Mouse (Mus musculus): ENCODE results near the gene Adgra3. TPM values are rescaled to one million over a fixed set of nuclear protein-coding genes. Genes with fewer than 3 reads are reported as not detected.

The Adgra3 gene
- total and polyA plus RNA-seq, 3 experiments, result not detected

DNA sequence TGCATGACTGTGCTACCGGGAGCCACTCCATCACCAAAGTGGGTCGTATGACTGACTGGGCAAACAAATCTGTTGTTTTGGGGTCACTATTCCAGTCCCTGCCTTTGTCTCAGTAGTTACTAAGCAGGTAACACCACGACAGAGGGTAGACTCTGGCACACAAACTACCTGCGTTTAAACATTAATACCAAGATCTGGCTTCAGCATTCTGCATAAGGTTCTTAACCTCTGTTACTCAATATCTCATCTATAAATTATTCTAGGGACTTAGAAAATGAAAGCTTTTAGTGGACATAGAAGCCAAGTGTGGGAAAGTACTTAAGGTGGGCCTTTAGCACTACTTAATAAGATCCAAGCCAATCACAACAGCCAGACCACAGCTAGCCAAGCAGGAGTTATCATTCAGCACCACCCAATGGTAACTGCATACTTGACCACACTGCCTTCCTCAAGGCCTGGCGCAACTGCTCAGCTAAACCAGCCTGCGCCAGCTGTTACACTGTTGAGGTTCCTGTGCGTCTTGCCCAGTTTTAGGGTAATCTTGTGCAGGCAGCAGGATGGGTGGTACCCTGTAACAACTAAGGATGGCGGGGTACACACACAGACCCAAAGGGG lies 23.8 kb downstream of the Adgra3 start:
- no peak overlapping the region for H3K9ac ChIP-seq (ENCODE audit: insufficient read depth, low read depth)
- TF ChIP-seq USF2 (conservative IDR thresholded peaks at IDR 0.05; ENCODE audit: low read depth, low read length), result no peak
- TF ChIP-seq E2F4 (IDR thresholded peaks at IDR 0.05; ENCODE audit: insufficient replicate concordance, low read depth, low read length), result no peak
- no peak for TF ChIP-seq UBTF (IDR thresholded peaks at IDR 0.05; ENCODE audit: low read depth, low read length)
- TF ChIP-seq PAX5 (IDR thresholded peaks at IDR 0.05; ENCODE audit: low read length), result no peak
- no peak for TF ChIP-seq ZKSCAN1 (IDR thresholded peaks at IDR 0.05; ENCODE audit: borderline replicate concordance, low read depth, low read length)
- H3K79me2 ChIP-seq (replicated peaks; ENCODE audit: control insufficient read depth, extremely low read depth, insufficient read depth, poor library complexity, severe bottlenecking), result no peaks in the 10 kb centered on the region
- no peak overlapping the region for H3K4me3 ChIP-seq (replicated peaks in 1 of 3; ENCODE audit: low read depth in 2 of 3, low read length in 2 of 3, poor library complexity in 1 of 3)
- H3K4me2 ChIP-seq (ENCODE audit: insufficient read depth, low read depth, poor library complexity, severe bottlenecking), result no peak overlapping the region
- dilution Hi-C loops (cut with MboI; ENCODE audit: extremely low pct_ligation_motif_present, extremely low pct_unique_long_range_greater_than_20kb, low sequenced_read_pairs) (no loop called here), in situ Hi-C loops (cut with MboI; ENCODE audit: low pct_ligation_motif_present, low pct_unique_long_range_greater_than_20kb, low sequenced_read_pairs) (no loop called here)
- H3K36me3 ChIP-seq (replicated peaks in 1 of 2; ENCODE audit: control insufficient read depth in 1 of 2, insufficient read depth in 1 of 2, low read length in 1 of 2), result no peaks in the 10 kb centered on the region
- no peaks in the 10 kb centered on the region for H3K27me3 ChIP-seq (replicated peaks)
- peaks cover 77% of the 10 kb centered on the region for H3K9me3 ChIP-seq (replicated peaks; ENCODE audit: low read length)
- no peak overlapping the region for H3K27ac ChIP-seq (ENCODE audit: insufficient read depth, low read depth)
- no peak for DNase-seq (ENCODE audit: extremely low read depth)
- H3K4me1 ChIP-seq (ENCODE audit: control insufficient read depth in 1 of 2, insufficient read depth in 2 of 2), result no peaks in the 10 kb centered on the region

DNA sequence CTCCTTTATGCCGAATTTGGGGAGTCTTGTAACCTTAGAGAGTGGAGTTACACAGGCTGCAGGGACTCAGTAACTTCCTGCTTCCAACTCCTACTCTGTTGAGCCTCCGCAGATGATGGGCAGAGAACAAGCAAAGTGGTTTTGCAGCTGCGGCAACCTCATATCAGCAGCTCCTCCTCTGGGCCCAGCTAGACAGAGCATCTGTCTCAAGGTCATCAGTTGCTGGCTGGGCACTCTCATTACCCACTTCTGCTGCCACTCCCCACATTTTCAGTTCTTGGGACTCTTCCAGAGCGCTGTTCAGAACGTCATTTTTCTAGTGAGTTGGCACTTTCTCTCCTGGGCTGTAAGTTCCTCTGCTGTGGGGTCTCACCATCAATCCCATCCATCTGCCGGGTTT lies 24.6 kb downstream of the Adgra3 start:
- Histone ChIP-seq H3K36me3 (replicated peaks in 1 of 2; ENCODE audit: control insufficient read depth in 1 of 2, insufficient read depth in 1 of 2, low read length in 1 of 2) (no peaks in the 10 kb centered on the region), H3K9me3 (replicated peaks; ENCODE audit: low read length) (peaks cover 77% of the 10 kb centered on the region), H3K27me3 (replicated peaks) (no peaks in the 10 kb centered on the region), H3K79me2 (replicated peaks; ENCODE audit: control insufficient read depth, extremely low read depth, insufficient read depth, poor library complexity, severe bottlenecking) (no peaks in the 10 kb centered on the region), H3K27ac (ENCODE audit: insufficient read depth, low read depth) (no peak overlapping the region), H3K4me3 (replicated peaks in 1 of 3; ENCODE audit: low read depth in 2 of 3, low read length in 2 of 3, poor library complexity in 1 of 3) (no peak overlapping the region), H3K4me1 (ENCODE audit: control insufficient read depth in 1 of 2, insufficient read depth in 2 of 2) (no peaks in the 10 kb centered on the region), H3K4me2 (ENCODE audit: insufficient read depth, low read depth, poor library complexity, severe bottlenecking) (no peak overlapping the region), H3K9ac (ENCODE audit: insufficient read depth, low read depth) (no peak overlapping the region)
- DNase-seq (ENCODE audit: extremely low read depth), result no peak
- TF ChIP-seq ZKSCAN1 (IDR thresholded peaks at IDR 0.05; ENCODE audit: borderline replicate concordance, low read depth, low read length) (no peak), EP300 (IDR thresholded peaks at IDR 0.05; ENCODE audit: low read length) (no peak), USF1 (IDR thresholded peaks at IDR 0.05; ENCODE audit: low read depth, low read length) (no peak), NELFE (IDR thresholded peaks at IDR 0.05; ENCODE audit: low read depth, low read length) (no peak), ELF1 (IDR thresholded peaks at IDR 0.05; ENCODE audit: low read depth, low read length) (no peak), RAD21 (IDR thresholded peaks at IDR 0.05; ENCODE audit: low read depth, low read length) (no peak), PAX5 (IDR thresholded peaks at IDR 0.05; ENCODE audit: low read length) (no peak), CHD2 (IDR thresholded peaks at IDR 0.05; ENCODE audit: low read length) (no peak), MAFK (IDR thresholded peaks at IDR 0.05; ENCODE audit: insufficient replicate concordance, low read length) (no peak), KAT2A (IDR thresholded peaks at IDR 0.05; ENCODE audit: insufficient replicate concordance, low read length) (no peak), TCF12 (IDR thresholded peaks at IDR 0.05; ENCODE audit: low read depth, low read length) (no peak), NRF1 (IDR thresholded peaks at IDR 0.05; ENCODE audit: low read depth, low read length) (no peak), BHLHE40 (IDR thresholded peaks at IDR 0.05; ENCODE audit: low read depth, low read length) (no peak), CTCF (conservative IDR thresholded peaks at IDR 0.05 in 1 of 2, IDR thresholded peaks at IDR 0.05 in 1 of 2; ENCODE audit: low read depth in 2 of 2, low read length in 2 of 2) (no peak)
- dilution Hi-C loops (cut with MboI; ENCODE audit: extremely low pct_ligation_motif_present, extremely low pct_unique_long_range_greater_than_20kb, low sequenced_read_pairs), result no loop called here
- in situ Hi-C loops (cut with MboI; ENCODE audit: low pct_ligation_motif_present, low pct_unique_long_range_greater_than_20kb, low sequenced_read_pairs), result no loop called here
